Mouse (Mus musculus) lung, postnatal 0 days (tissue): ENCODE measurements at regions not wholly inside any gene's neighbourhood (a gene's known extent, or its start where the extent isn't known, plus 50 kb on each side); places are given as distances from the start of the nearest gene placed in this dataset.

Experiments used
- ATAC-seq: fragments of 200-750 bp; cut with Nextera tagmentation; 2 replicates; pipeline ENCODE4 v1.8.0; 2017; ENCODE audit warnings: moderate library complexity
- DNase-seq: peaks from one replicate; pipeline ENCODE4 v3.0.0-alpha.2; 2016; ENCODE audit warnings: low spot score
- H3K27ac ChIP-seq: fragments of 300-500 bp; sonication (generic); 2 replicates; pipeline ENCODE4 v1.5.1; 2014; ENCODE audit warnings: antibody characterized with exemption, mild to moderate bottlenecking, low read length, mixed read lengths
- H3K27me3 ChIP-seq: fragments of 300-500 bp; sonication (generic); replicated peaks from 2 replicates; pipeline ENCODE4 v1.6.1; 2014; ENCODE audit warnings: low read length, mixed read lengths; ENCODE audit not compliant: insufficient read depth
- H3K36me3 ChIP-seq: fragments of 300-500 bp; sonication (generic); 2 replicates; pipeline ENCODE4 v1.6.1; 2014; ENCODE audit warnings: low read length, mixed read lengths; ENCODE audit not compliant: insufficient read depth
- H3K4me1 ChIP-seq: fragments of 300-500 bp; sonication (generic); 2 replicates; pipeline ENCODE4 v1.6.1; 2014; ENCODE audit warnings: antibody characterized with exemption, low read depth, low read length, mixed read lengths; ENCODE audit not compliant: insufficient read depth
- H3K4me2 ChIP-seq: fragments of 300-500 bp; sonication (generic); replicated peaks from 2 replicates; pipeline ENCODE4 v1.6.1; 2014; ENCODE audit warnings: low read depth, mild to moderate bottlenecking, low read length, moderate library complexity, mixed read lengths
- H3K4me3 ChIP-seq: fragments of 300-500 bp; sonication (generic); 2 replicates; pipeline ENCODE4 v1.5.1; 2014; ENCODE audit warnings: low read depth, low read length
- H3K9ac ChIP-seq: fragments of 300-500 bp; sonication (generic); replicated peaks from 2 replicates; pipeline ENCODE4 v1.6.1; 2014; ENCODE audit warnings: low read depth, mild to moderate bottlenecking
- H3K9me3 ChIP-seq: fragments of 300-500 bp; sonication (generic); 2 replicates; pipeline ENCODE4 v1.6.1; 2016; ENCODE audit warnings: low read length, mixed read lengths
- CTCF ChIP-seq: IDR thresholded peaks from 2 replicates; pipeline ENCODE4 v1.5.1; 2016; ENCODE audit warnings: antibody characterized with exemption, mild to moderate bottlenecking
- EP300 ChIP-seq: IDR thresholded peaks from 2 replicates; pipeline ENCODE4 v1.6.1; 2016; ENCODE audit warnings: antibody characterized with exemption, mild to moderate bottlenecking, control low read depth
- WGBS: fragments of 180-500 bp; shearing (Covaris S2); extraction: QIAGEN DNeasy Blood & Tissue Kit; methylation state at CpG from one replicate; pipeline ENCODE4 v1.1.7; 2014; 5-methylcytosine and 5-hydroxymethylcytosine counted together

- H3K9ac ChIP-seq = no peak overlapping the region
- 97% methylated on average over 3 of the region's 3 CpGs for WGBS
Observed at GRCm38 (mm10) chr3:129444221-129444620, 87.9 kb upstream of the Elovl6 start.

GRCm38 (mm10) chr3:129445961-129446360, 86.2 kb upstream of the Elovl6 start:
- no peaks in the 10 kb centered on the region for H3K9me3 ChIP-seq
- no peak for DNase-seq
- 68% methylated on average over 6 of the region's 6 CpGs for WGBS
- no peak for ATAC-seq
- H3K27me3 ChIP-seq = no peaks in the 10 kb centered on the region
- no peak overlapping the region for H3K9ac ChIP-seq
- no peak overlapping the region for H3K4me3 ChIP-seq
- no peaks in the 10 kb centered on the region for H3K36me3 ChIP-seq
- TF ChIP-seq EP300 (no peak), CTCF (no peak)
- no peak overlapping the region for H3K4me2 ChIP-seq
- no peak overlapping the region for H3K27ac ChIP-seq
- no peaks in the 10 kb centered on the region for H3K4me1 ChIP-seq

More at GRCm38 (mm10) chr3:129444221-129444620, 87.9 kb upstream of the Elovl6 start:
- no peak for TF ChIP-seq CTCF
- no peak for TF ChIP-seq EP300
- H3K4me1 ChIP-seq = no peaks in the 10 kb centered on the region
- H3K4me2 ChIP-seq = no peak overlapping the region
- no peaks in the 10 kb centered on the region for H3K36me3 ChIP-seq
- ATAC-seq = no peak
- no peak overlapping the region for H3K4me3 ChIP-seq
- DNase-seq = no peak
- H3K27ac ChIP-seq = no peak overlapping the region
- H3K27me3 ChIP-seq = no peaks in the 10 kb centered on the region
- no peaks in the 10 kb centered on the region for H3K9me3 ChIP-seq

- H3K4me2 ChIP-seq = no peak overlapping the region
- H3K9ac ChIP-seq = no peak overlapping the region
- H3K27ac ChIP-seq = no peak overlapping the region
- H3K9me3 ChIP-seq = no peaks in the 10 kb centered on the region
- no peak for DNase-seq
- ATAC-seq = no peak
- H3K27me3 ChIP-seq = no peaks in the 10 kb centered on the region
- TF ChIP-seq CTCF (no peak), EP300 (no peak)
- H3K4me3 ChIP-seq = no peak overlapping the region
- 80% methylated on average over 4 of the region's 4 CpGs for WGBS
- H3K36me3 ChIP-seq = no peaks in the 10 kb centered on the region
- no peaks in the 10 kb centered on the region for H3K4me1 ChIP-seq
Observed at GRCm38 (mm10) chr3:129449928-129450327, 82.2 kb upstream of the Elovl6 start.

GRCm38 (mm10) chr3:129450671-129451070, 81.5 kb upstream of the Elovl6 start:
- no peak for DNase-seq
- H3K27ac ChIP-seq = no peak overlapping the region
- WGBS = 61% methylated on average over 5 of the region's 5 CpGs
- no peaks in the 10 kb centered on the region for H3K27me3 ChIP-seq
- H3K9me3 ChIP-seq = no peaks in the 10 kb centered on the region
- TF ChIP-seq EP300 = no peak
- TF ChIP-seq CTCF = no peak
- no peak for ATAC-seq
- H3K36me3 ChIP-seq = no peaks in the 10 kb centered on the region
- no peak overlapping the region for H3K4me2 ChIP-seq
- H3K4me1 ChIP-seq = no peaks in the 10 kb centered on the region
- no peak overlapping the region for H3K9ac ChIP-seq
- H3K4me3 ChIP-seq = no peak overlapping the region

- TF ChIP-seq CTCF (no peak), EP300 (no peak)
- Histone ChIP-seq H3K27ac (no peak overlapping the region), H3K9ac (no peak overlapping the region), H3K27me3 (no peaks in the 10 kb centered on the region), H3K9me3 (no peaks in the 10 kb centered on the region), H3K36me3 (no peaks in the 10 kb centered on the region), H3K4me3 (no peak overlapping the region), H3K4me2 (no peak overlapping the region), H3K4me1 (no peaks in the 10 kb centered on the region)
- 85% methylated on average over 5 of the region's 5 CpGs for WGBS
- ATAC-seq = no peak
- no peak for DNase-seq
Observed at GRCm38 (mm10) chr3:129470088-129470487, 62.1 kb upstream of the Elovl6 start.

- no peak overlapping the region for H3K4me2 ChIP-seq
- H3K4me1 ChIP-seq = no peaks in the 10 kb centered on the region
- no peak overlapping the region for H3K9ac ChIP-seq
- WGBS = 26% methylated on average over 1 of the region's 1 CpGs
- H3K4me3 ChIP-seq = no peak overlapping the region
- H3K27ac ChIP-seq = no peak overlapping the region
- no peaks in the 10 kb centered on the region for H3K27me3 ChIP-seq
- no peaks in the 10 kb centered on the region for H3K36me3 ChIP-seq
- ATAC-seq (no peak), DNase-seq (no peak)
- H3K9me3 ChIP-seq = no peaks in the 10 kb centered on the region
- TF ChIP-seq CTCF (no peak), EP300 (no peak)
Observed at GRCm38 (mm10) chr3:129471332-129471731, 60.8 kb upstream of the Elovl6 start.

- Histone ChIP-seq H3K27ac (no peak overlapping the region), H3K4me2 (no peak overlapping the region), H3K27me3 (no peaks in the 10 kb centered on the region), H3K9me3 (no peaks in the 10 kb centered on the region), H3K4me3 (no peak overlapping the region), H3K4me1 (no peaks in the 10 kb centered on the region), H3K36me3 (no peaks in the 10 kb centered on the region), H3K9ac (no peak overlapping the region)
- DNase-seq = no peak
- TF ChIP-seq EP300 = no peak
- TF ChIP-seq CTCF = no peak
- 74% methylated on average over 10 of the region's 10 CpGs for WGBS
- ATAC-seq = no peak
Observed at GRCm38 (mm10) chr3:129472008-129472407, 60.1 kb upstream of the Elovl6 start.
